In the genomic region with DNA sequence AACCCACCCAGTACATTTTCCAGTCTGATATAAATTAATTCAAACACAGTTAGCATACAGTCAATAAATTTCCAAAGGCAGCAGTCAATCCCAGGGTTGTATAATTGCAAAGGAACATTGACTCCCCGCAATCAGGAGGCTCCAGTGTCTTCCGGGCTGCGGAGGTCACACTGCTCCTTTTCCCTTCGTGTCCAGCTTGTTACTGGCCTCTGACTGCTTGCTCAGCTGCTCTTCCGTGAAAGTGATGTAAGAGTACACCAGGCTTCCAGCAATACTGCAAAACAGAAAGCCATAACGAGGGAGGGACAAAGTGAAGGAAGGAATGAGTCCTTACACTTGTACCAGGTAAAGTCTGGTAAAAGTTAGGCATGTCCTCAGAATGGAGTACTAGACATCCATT, we compare ENCODE assay signal across 13 mouse cellular contexts.
"Had no signal": no experiment of that assay in that cellular context is flagged by ENCODE, and none has a peak within 500 bp of the region (broad histone marks: within the 10 kb centered on the region; RNA-seq: fewer than 3 reads in every experiment).

No protein-coding gene starts in this region.

- H3K9me3 ChIP-seq: liver, embryonic 15.5 days; midbrain, embryonic 13.5 days; stomach, embryonic 15.5 days had no signal

- H3K27me3 ChIP-seq: liver, embryonic 15.5 days; megakaryocyte, embryonic 14.5 days; midbrain, embryonic 13.5 days; stomach, embryonic 15.5 days had no signal

- H3K4me1 ChIP-seq: liver, embryonic 15.5 days; midbrain, embryonic 13.5 days had no signal

- H3K4me2 ChIP-seq: liver, embryonic 11.5 days; liver, embryonic 15.5 days; midbrain, embryonic 13.5 days; stomach, embryonic 15.5 days had no signal

- H3K9ac ChIP-seq: liver, embryonic 15.5 days; midbrain, embryonic 13.5 days; stomach, embryonic 15.5 days had no signal

- H3K4me3 ChIP-seq: liver, embryonic 15.5 days; megakaryocyte, embryonic 14.5 days; midbrain, embryonic 13.5 days; stomach, embryonic 15.5 days had no signal

- ATAC-seq: inflammation-experienced regulatory T-cells, adult 6 months; intestine, postnatal 0 days; midbrain, embryonic 13.5 days had no signal

- DNase-seq: kidney, postnatal 25 days; layer of hippocampus, adult 9-11 months; lung, adult 2 months; lung, postnatal 10 days; spleen, adult 18-20 months had no signal

- H3K27ac ChIP-seq: liver, embryonic 15.5 days; macrophage; midbrain, embryonic 13.5 days; stomach, embryonic 15.5 days had no signal
